ENCODE assay signal across 20 mouse cellular contexts in genomic region chr5:122917982-122918711, GRCm38 (mm10).
DNase-seq lines count a peak whose midpoint lies in the region; ATAC-seq and TF ChIP-seq lines count a peak whose summit lies in the region.
"Had no signal": no experiment of that assay in that cellular context is flagged by ENCODE, and none has a peak within 500 bp of the region (broad histone marks: within the 10 kb centered on the region; RNA-seq: fewer than 3 reads in every experiment).

No protein-coding gene starts in this region.

- no peak overlapping the region for H3K9ac ChIP-seq in hindbrain, embryonic 12.5 days
- no peak overlapping the region for H3K9ac ChIP-seq in midbrain, embryonic 15.5 days
- peak overlapping the region; percentile 34; the same call in 1 of the 2 replicates for H3K9ac ChIP-seq in embryonic facial prominence, embryonic 12.5 days
- no peak overlapping the region for H3K9ac ChIP-seq in liver, postnatal 0 days (replicated peaks)
- H3K9ac ChIP-seq: embryonic facial prominence, embryonic 15.5 days had no signal

- no peak for TF ChIP-seq EP300 in liver, postnatal 0 days (IDR thresholded peaks at IDR 0.05; ENCODE audit: low read depth)

- H3K4me2 ChIP-seq in hindbrain, embryonic 12.5 days (replicated peaks), result no peak overlapping the region
- no peak overlapping the region for H3K4me2 ChIP-seq in midbrain, embryonic 15.5 days
- no peak overlapping the region for H3K4me2 ChIP-seq in embryonic facial prominence, embryonic 12.5 days (replicated peaks)
- no peak overlapping the region for H3K4me2 ChIP-seq in liver, postnatal 0 days (ENCODE audit: low read depth, low read length)
- H3K4me2 ChIP-seq: embryonic facial prominence, embryonic 15.5 days had no signal

- ATAC-seq in hindbrain, embryonic 12.5 days (ENCODE audit: low FRiP score), result no peak
- no peak for ATAC-seq in midbrain, embryonic 15.5 days (replicated peaks)
- ATAC-seq in embryonic facial prominence, embryonic 12.5 days (ENCODE audit: insufficient number of reproducible peaks, insufficient read depth, low FRiP score, low TSS enrichment), result no peak
- no peak for ATAC-seq in liver, postnatal 0 days

- no peak overlapping the region for H3K4me3 ChIP-seq in hindbrain, embryonic 10.5 days
- no peak overlapping the region for H3K4me3 ChIP-seq in hindbrain, embryonic 12.5 days
- no peak overlapping the region for H3K4me3 ChIP-seq in midbrain, embryonic 10.5 days
- no peak overlapping the region for H3K4me3 ChIP-seq in midbrain, embryonic 15.5 days
- no peak overlapping the region for H3K4me3 ChIP-seq in embryonic facial prominence, embryonic 12.5 days
- no peak overlapping the region for H3K4me3 ChIP-seq in liver, postnatal 0 days (ENCODE audit: low read depth, low read length)
- H3K4me3 ChIP-seq: embryonic facial prominence, embryonic 15.5 days; megakaryocyte, embryonic 14.5 days had no signal

- no peak for TF ChIP-seq CTCF in liver, postnatal 0 days (IDR thresholded peaks at IDR 0.05; ENCODE audit: low read depth)

- peaks cover 9% of the 10 kb centered on the region for H3K4me1 ChIP-seq in hindbrain, embryonic 10.5 days (replicated peaks)
- no peaks in the 10 kb centered on the region for H3K4me1 ChIP-seq in hindbrain, embryonic 12.5 days
- peaks cover 4% of the 10 kb centered on the region; the same call in 1 of the 2 replicates for H3K4me1 ChIP-seq in midbrain, embryonic 10.5 days
- H3K4me1 ChIP-seq in midbrain, embryonic 15.5 days, result no peaks in the 10 kb centered on the region
- H3K4me1 ChIP-seq in embryonic facial prominence, embryonic 12.5 days, result 0 out of 2 replicates have a peak, but pooled peaks cover 9% of the 10 kb centered on the region
- peaks cover 9% of the 10 kb centered on the region; the same call in 1 of the 2 replicates for H3K4me1 ChIP-seq in liver, postnatal 0 days (ENCODE audit: insufficient read depth)

- H3K27ac ChIP-seq in hindbrain, embryonic 10.5 days, result no peak overlapping the region
- H3K27ac ChIP-seq in hindbrain, embryonic 12.5 days, result no peak overlapping the region
- H3K27ac ChIP-seq in midbrain, embryonic 10.5 days (replicated peaks), result peak overlapping the region; percentile 17; the same call in 1 of the 2 replicates
- H3K27ac ChIP-seq in midbrain, embryonic 15.5 days, result no peak overlapping the region
- no peak overlapping the region for H3K27ac ChIP-seq in embryonic facial prominence, embryonic 12.5 days
- H3K27ac ChIP-seq in liver, postnatal 0 days (ENCODE audit: low read depth), result no peak overlapping the region
- H3K27ac ChIP-seq: embryonic facial prominence, embryonic 15.5 days; stomach, postnatal 0 days had no signal

- peaks cover 44% of the 10 kb centered on the region for H3K36me3 ChIP-seq in hindbrain, embryonic 10.5 days
- no peaks in the 10 kb centered on the region for H3K36me3 ChIP-seq in hindbrain, embryonic 12.5 days
- H3K36me3 ChIP-seq in midbrain, embryonic 10.5 days, result peaks cover 53% of the 10 kb centered on the region
- H3K36me3 ChIP-seq in midbrain, embryonic 15.5 days (replicated peaks), result no peaks in the 10 kb centered on the region
- no peaks in the 10 kb centered on the region for H3K36me3 ChIP-seq in embryonic facial prominence, embryonic 12.5 days
- no peaks in the 10 kb centered on the region; the same call in 1 of the 2 replicates for H3K36me3 ChIP-seq in liver, postnatal 0 days (replicated peaks; ENCODE audit: insufficient read depth, low read length)
- H3K36me3 ChIP-seq: embryonic facial prominence, embryonic 15.5 days had no signal

- peak; percentile 55 for DNase-seq in hindbrain, embryonic 10.5 days (ENCODE audit: low spot score)
- no peak for DNase-seq in midbrain, embryonic 10.5 days (ENCODE audit: low spot score)
- DNase-seq in mesoderm, embryonic 11.5 days (ENCODE audit: low read depth, low spot score), result peak; percentile 35
- DNase-seq in liver, postnatal 0 days, result no peak
- DNase-seq in urinary bladder, postnatal 36 days (ENCODE audit: low spot score in 2 of 2), result no peak
- DNase-seq: adrenal gland, postnatal 36 days; cerebellum, adult 18-20 months; cerebellum, postnatal 25 days; heart, adult 11 months; kidney, postnatal 36 days; liver; lung, postnatal 14 days; retina, postnatal 1 day; right cerebral cortex, postnatal 4 days had no signal

- H3K27me3 ChIP-seq in hindbrain, embryonic 10.5 days (ENCODE audit: insufficient read depth, poor library complexity, severe bottlenecking), result no peaks in the 10 kb centered on the region
- no peaks in the 10 kb centered on the region for H3K27me3 ChIP-seq in hindbrain, embryonic 12.5 days
- H3K27me3 ChIP-seq in midbrain, embryonic 10.5 days (ENCODE audit: low read depth, poor library complexity, severe bottlenecking), result no peaks in the 10 kb centered on the region
- no peaks in the 10 kb centered on the region for H3K27me3 ChIP-seq in midbrain, embryonic 15.5 days (replicated peaks)
- H3K27me3 ChIP-seq in embryonic facial prominence, embryonic 12.5 days, result no peaks in the 10 kb centered on the region
- H3K27me3 ChIP-seq in liver, postnatal 0 days (ENCODE audit: insufficient read depth, low read length), result no peaks in the 10 kb centered on the region
- H3K27me3 ChIP-seq: embryonic facial prominence, embryonic 15.5 days; megakaryocyte, embryonic 14.5 days had no signal

- WGBS in hindbrain, embryonic 10.5 days, result 51% methylated on average over 7 of the region's 7 CpGs
- WGBS in hindbrain, embryonic 12.5 days, result 51% methylated on average over 7 of the region's 7 CpGs
- WGBS in midbrain, embryonic 10.5 days, result 66% methylated on average over 7 of the region's 7 CpGs
- 41% methylated on average over 7 of the region's 7 CpGs for WGBS in midbrain, embryonic 15.5 days
- WGBS in embryonic facial prominence, embryonic 12.5 days, result 21% methylated on average over 7 of the region's 7 CpGs
- 67% methylated on average over 7 of the region's 7 CpGs for WGBS in liver, postnatal 0 days (ENCODE audit: insufficient replicate concordance)

- no peaks in the 10 kb centered on the region for H3K9me3 ChIP-seq in hindbrain, embryonic 10.5 days
- H3K9me3 ChIP-seq in hindbrain, embryonic 12.5 days (replicated peaks), result no peaks in the 10 kb centered on the region
- no peaks in the 10 kb centered on the region for H3K9me3 ChIP-seq in midbrain, embryonic 10.5 days (replicated peaks)
- no peaks in the 10 kb centered on the region for H3K9me3 ChIP-seq in midbrain, embryonic 15.5 days
- H3K9me3 ChIP-seq in embryonic facial prominence, embryonic 12.5 days, result no peaks in the 10 kb centered on the region
- no peaks in the 10 kb centered on the region for H3K9me3 ChIP-seq in liver, postnatal 0 days (ENCODE audit: low read length)
- H3K9me3 ChIP-seq: embryonic facial prominence, embryonic 15.5 days; megakaryocyte, embryonic 14.5 days had no signal

Comparison
In these comparisons a context has a peak if more than half of its experiments do, and no peak if none do; other contexts are left out.
1. DNase-seq: peak in hindbrain, embryonic 10.5 days (single experiment) and mesoderm, embryonic 11.5 days (single experiment); none in midbrain, embryonic 10.5 days (single experiment), liver, postnatal 0 days (single experiment) and urinary bladder, postnatal 36 days (0 of 2).